Mouse (Mus musculus) E14TG2a.4 (cell line): ENCODE data around the gene Def8.

Source experiments
- H3K27me3 ChIP-seq: 2 replicates; pipeline ENCODE4 v1.6.1; 2014; ENCODE audit warnings: low read length, control low read depth; ENCODE audit not compliant: insufficient read depth
- H3K36me3 ChIP-seq: 2 replicates; pipeline ENCODE4 v1.6.1; 2014; ENCODE audit warnings: low read length, control low read depth; ENCODE audit not compliant: insufficient read depth
- H3K4me1 ChIP-seq: replicated peaks from 2 replicates; pipeline ENCODE4 v1.6.1; 2014; ENCODE audit warnings: low read depth, low read length, control low read depth
- H3K4me3 ChIP-seq: replicated peaks from 2 replicates; pipeline ENCODE4 v1.5.1; 2014; ENCODE audit warnings: mild to moderate bottlenecking, low read length
- H3K9me3 ChIP-seq: 2 replicates; pipeline ENCODE4 v1.6.1; 2014; ENCODE audit warnings: low read length, control low read depth
- CTCF ChIP-seq: conservative IDR thresholded peaks from 2 replicates; pipeline ENCODE4 v1.5.1; 2014; ENCODE audit warnings: low read length
- NANOG ChIP-seq: IDR thresholded peaks from 2 replicates; pipeline ENCODE4 v1.6.1; 2014; ENCODE audit warnings: borderline replicate concordance, low read length, mixed read lengths
- POU5F1 ChIP-seq: IDR thresholded peaks from 2 replicates; pipeline ENCODE4 v1.6.1; 2014; ENCODE audit warnings: low read length, borderline replicate concordance

Gene Def8

GRCm38 (mm10) chr8:123389026-123389425 is 34.3 kb upstream of the Def8 start:
- no peaks in the 10 kb centered on the region for H3K27me3 ChIP-seq
- peaks cover 37% of the 10 kb centered on the region for H3K4me1 ChIP-seq
- H3K9me3 ChIP-seq: no peaks in the 10 kb centered on the region
- no peak overlapping the region for H3K4me3 ChIP-seq
- H3K36me3 ChIP-seq: peaks cover 99% of the 10 kb centered on the region
- TF ChIP-seq POU5F1 (no peak), NANOG (no peak), CTCF (no peak)

- H3K9me3 ChIP-seq: no peaks in the 10 kb centered on the region
- peak overlapping the region; percentile 1; the same call in 1 of the 2 replicates for H3K4me3 ChIP-seq
- H3K27me3 ChIP-seq: no peaks in the 10 kb centered on the region
- H3K4me1 ChIP-seq: peaks cover 24% of the 10 kb centered on the region
- H3K36me3 ChIP-seq: peaks cover 100% of the 10 kb centered on the region
- no peak for TF ChIP-seq POU5F1
- TF ChIP-seq CTCF: no peak
- TF ChIP-seq NANOG: no peak
Observed at GRCm38 (mm10) chr8:123398308-123398707, 25.0 kb upstream of the Def8 start.

- H3K4me1 ChIP-seq: peaks cover 39% of the 10 kb centered on the region
- H3K36me3 ChIP-seq: peaks cover 69% of the 10 kb centered on the region
- no peak overlapping the region for H3K4me3 ChIP-seq
- no peaks in the 10 kb centered on the region for H3K9me3 ChIP-seq
- H3K27me3 ChIP-seq: no peaks in the 10 kb centered on the region
- TF ChIP-seq POU5F1 (no peak), CTCF (no peak), NANOG (no peak)
Observed at GRCm38 (mm10) chr8:123401936-123402335, 21.4 kb upstream of the Def8 start.

- Histone ChIP-seq H3K27me3 (peaks cover 5% of the 10 kb centered on the region), H3K36me3 (peaks cover 60% of the 10 kb centered on the region), H3K4me3 (no peak overlapping the region), H3K4me1 (peaks cover 40% of the 10 kb centered on the region), H3K9me3 (no peaks in the 10 kb centered on the region)
- TF ChIP-seq NANOG: no peak
- TF ChIP-seq CTCF: no peak
- TF ChIP-seq POU5F1: no peak
Observed at GRCm38 (mm10) chr8:123402730-123403326, 20.5 kb upstream of the Def8 start.

- no peak for TF ChIP-seq NANOG
- Histone ChIP-seq H3K36me3 (peaks cover 43% of the 10 kb centered on the region), H3K4me3 (no peak overlapping the region)
Observed at GRCm38 (mm10) chr8:123404521-123404920, 18.8 kb upstream of the Def8 start.

GRCm38 (mm10) chr8:123406786-123407185 is 16.5 kb upstream of the Def8 start, which contains the start of gene Mc1r:
Gene Mc1r (plus strand): TSS chr8:123407107.
- no peaks in the 10 kb centered on the region for H3K9me3 ChIP-seq
- no peak for TF ChIP-seq POU5F1
- TF ChIP-seq CTCF: peak; percentile 96

More at GRCm38 (mm10) chr8:123404521-123404920, 18.8 kb upstream of the Def8 start:
- peaks cover 42% of the 10 kb centered on the region for H3K4me1 ChIP-seq
- H3K9me3 ChIP-seq: no peaks in the 10 kb centered on the region
- H3K27me3 ChIP-seq: peaks cover 22% of the 10 kb centered on the region

GRCm38 (mm10) chr8:123407612-123408011 is 15.7 kb upstream of the Def8 start:
- TF ChIP-seq NANOG (no peak), CTCF (no peak), POU5F1 (no peak)
- H3K9me3 ChIP-seq: no peaks in the 10 kb centered on the region
- H3K4me1 ChIP-seq: peaks cover 69% of the 10 kb centered on the region
- peaks cover 12% of the 10 kb centered on the region for H3K36me3 ChIP-seq
- peaks cover 46% of the 10 kb centered on the region for H3K27me3 ChIP-seq
- H3K4me3 ChIP-seq: 0 out of 2 replicates have a peak overlapping the region, but pooled peaks have one; percentile 3

More at GRCm38 (mm10) chr8:123406786-123407185, 16.5 kb upstream of the Def8 start, which contains the start of gene Mc1r:
- Histone ChIP-seq H3K27me3 (peaks cover 42% of the 10 kb centered on the region), H3K36me3 (peaks cover 21% of the 10 kb centered on the region), H3K4me3 (0 out of 2 replicates have a peak within 1 kb of the TSS, but pooled peaks have one; percentile 3), H3K4me1 (peaks cover 61% of the 10 kb centered on the region)

GRCm38 (mm10) chr8:123408586-123409544 is 14.5 kb upstream of the Def8 start:
- H3K36me3 ChIP-seq: 0 out of 2 replicates have a peak, but pooled peaks cover 8% of the 10 kb centered on the region
- H3K4me1 ChIP-seq: peaks cover 80% of the 10 kb centered on the region
- no peaks in the 10 kb centered on the region for H3K9me3 ChIP-seq
- no peak overlapping the region for H3K4me3 ChIP-seq
- TF ChIP-seq POU5F1: no peak
- TF ChIP-seq CTCF: no peak
- TF ChIP-seq NANOG: no peak
- peaks cover 46% of the 10 kb centered on the region for H3K27me3 ChIP-seq
